Mouse (Mus musculus) kidney, embryonic 16.5 days (tissue): ENCODE data around the gene Helz. TPM values are rescaled to one million over a fixed set of nuclear protein-coding genes. Genes with fewer than 3 reads are reported as not detected.
"Not testable (repeated sequence)": the region's sequence is repeated elsewhere in the genome, so short reads cannot be mapped to it uniquely, and the experiment has no call there.

Experiments
- ATAC-seq: fragments of 200-750 bp; cut with Nextera tagmentation; 2 replicates; pipeline ENCODE4 v1.8.0; 2017; ENCODE audit warnings: moderate TSS enrichment; ENCODE audit not compliant: low FRiP score, low TSS enrichment
- H3K27ac ChIP-seq: fragments of 300-500 bp; sonication (generic); 2 replicates; pipeline ENCODE4 v1.5.1; 2014; ENCODE audit warnings: low read length
- H3K27me3 ChIP-seq: fragments of 300-500 bp; sonication (generic); 2 replicates; pipeline ENCODE4 v1.6.1; 2014; ENCODE audit warnings: low read length, control low read depth, mixed read lengths; ENCODE audit not compliant: insufficient read depth
- H3K36me3 ChIP-seq: fragments of 300-500 bp; sonication (generic); 2 replicates; pipeline ENCODE4 v1.6.1; 2014; ENCODE audit warnings: low read length, control low read depth, mixed read lengths; ENCODE audit not compliant: insufficient read depth
- H3K4me1 ChIP-seq: fragments of 300-500 bp; sonication (generic); 2 replicates; pipeline ENCODE4 v1.6.1; 2014; ENCODE audit warnings: low read length, control low read depth, mixed read lengths; ENCODE audit not compliant: insufficient read depth
- H3K4me2 ChIP-seq: fragments of 300-500 bp; sonication (generic); replicated peaks from 2 replicates; pipeline ENCODE4 v1.6.1; 2014; ENCODE audit warnings: low read depth, low read length
- H3K4me3 ChIP-seq: fragments of 300-500 bp; sonication (generic); 2 replicates; pipeline ENCODE4 v1.5.1; 2014; ENCODE audit warnings: mild to moderate bottlenecking, low read length
- H3K9ac ChIP-seq: fragments of 300-500 bp; sonication (generic); replicated peaks from 2 replicates; pipeline ENCODE4 v1.6.1; 2014; ENCODE audit warnings: low read length
- H3K9me3 ChIP-seq: fragments of 300-500 bp; sonication (generic); 2 replicates; pipeline ENCODE4 v1.6.1; 2016; ENCODE audit warnings: low read length, control low read depth
- WGBS: fragments of 180-500 bp; shearing (Covaris S2); extraction: QIAGEN DNeasy Blood & Tissue Kit; methylation state at CpG from one replicate; pipeline ENCODE4 v1.1.7; 2014; 5-methylcytosine and 5-hydroxymethylcytosine counted together
- polyA plus RNA-seq: library from polyadenylated mRNA; unstranded; fragments of >200 nt; fragmentation: Nextera tagmentation; extraction: Ambion mirVana; gene quantifications from 2 replicates; pipeline ENCODE4 v1.2.1, GENCODE M21; 2015

Gene Helz
- 20.1 and 24.7 TPM in 2 replicates for polyA plus RNA-seq

DNA sequence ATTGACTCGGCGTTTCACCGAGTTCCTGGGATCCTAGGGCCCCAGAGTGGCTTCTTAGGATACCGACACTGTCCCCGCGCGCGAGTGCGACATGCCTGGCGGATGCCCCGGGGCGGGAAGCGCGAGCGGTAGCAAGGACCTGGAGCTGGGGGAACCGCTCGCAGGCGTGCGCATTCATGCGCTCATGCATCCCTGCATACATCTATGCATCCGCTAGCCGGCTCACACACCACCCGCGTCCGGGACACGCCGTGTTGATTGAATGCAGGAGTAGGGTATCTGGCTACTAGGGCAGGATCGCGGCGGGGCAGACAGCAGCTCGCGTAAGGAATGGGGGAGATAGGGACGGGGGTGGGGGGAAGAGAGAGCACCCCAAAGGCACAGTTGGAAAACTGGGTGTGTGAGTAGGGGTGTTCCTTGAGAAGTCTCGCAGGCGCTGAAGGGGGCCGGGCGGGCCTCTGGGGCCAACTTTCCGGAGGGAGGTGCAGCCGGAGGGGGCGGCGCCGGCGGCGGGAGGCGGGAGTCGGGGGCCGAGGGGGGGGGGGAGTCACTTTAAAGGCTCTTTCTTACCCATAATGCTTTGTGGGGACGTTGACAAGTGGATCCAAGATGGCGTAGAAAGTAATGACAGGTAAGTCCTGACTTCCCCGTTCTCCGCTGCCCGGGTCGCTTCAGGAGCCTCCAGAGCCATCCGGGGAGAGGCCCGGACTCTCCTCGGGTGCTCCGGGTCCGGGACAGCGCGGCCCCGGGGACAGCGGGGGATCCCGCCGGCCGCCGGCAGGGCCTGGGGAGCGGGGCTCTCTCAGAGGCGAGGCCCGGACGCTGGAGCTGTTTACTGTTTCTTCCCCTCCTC is at the start of gene Helz:
TSS of gene Helz (plus strand) at position 580 of the 853 bp plus-strand sequence.
- no peaks in the 10 kb centered on the region for H3K27me3 ChIP-seq
- H3K4me2 ChIP-seq: peak within 1 kb of the TSS; percentile 99
- H3K9me3 ChIP-seq: no peaks in the 10 kb centered on the region
- H3K36me3 ChIP-seq: peaks cover 19% of the 10 kb centered on the region
- peak within 1 kb of the TSS; percentile 89 for H3K27ac ChIP-seq
- peak within 1 kb of the TSS; percentile 94 for H3K9ac ChIP-seq
- ATAC-seq: peak; percentile 85
- H3K4me1 ChIP-seq: peaks cover 11% of the 10 kb centered on the region; the same call in 1 of the 2 replicates
- under 1% methylated on average over 61 of the region's 70 CpGs for WGBS
- H3K4me3 ChIP-seq: peak within 1 kb of the TSS; percentile 98

DNA sequence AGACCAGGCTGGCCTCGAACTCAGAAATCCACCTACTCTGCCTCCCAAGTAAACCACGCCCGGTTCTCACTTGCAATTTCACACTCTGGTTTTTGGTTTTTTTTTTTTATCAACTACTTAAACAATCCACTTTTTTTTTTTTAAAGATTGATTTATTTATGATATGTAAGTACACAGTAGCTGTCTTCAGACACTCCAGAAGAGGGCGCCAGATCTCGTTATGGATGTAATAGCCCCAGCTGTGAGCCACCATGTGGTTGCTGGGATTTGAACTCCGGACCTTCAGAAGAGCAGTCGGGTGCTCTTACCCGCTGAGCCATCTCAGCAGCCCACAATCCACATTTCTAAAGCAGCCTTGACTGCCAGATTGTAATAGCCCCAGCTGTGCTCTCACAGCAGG is 44.9 kb upstream of the Helz start:
- Histone ChIP-seq H3K27me3 (no peaks in the 10 kb centered on the region), H3K9ac (no peak overlapping the region), H3K27ac (no peak overlapping the region), H3K4me3 (no peak overlapping the region), H3K9me3 (no peaks in the 10 kb centered on the region), H3K4me1 (no peaks in the 10 kb centered on the region), H3K4me2 (no peak overlapping the region), H3K36me3 (peaks cover 11% of the 10 kb centered on the region)
- ATAC-seq: no peak
- 86% methylated on average over 8 of the region's 8 CpGs for WGBS

DNA sequence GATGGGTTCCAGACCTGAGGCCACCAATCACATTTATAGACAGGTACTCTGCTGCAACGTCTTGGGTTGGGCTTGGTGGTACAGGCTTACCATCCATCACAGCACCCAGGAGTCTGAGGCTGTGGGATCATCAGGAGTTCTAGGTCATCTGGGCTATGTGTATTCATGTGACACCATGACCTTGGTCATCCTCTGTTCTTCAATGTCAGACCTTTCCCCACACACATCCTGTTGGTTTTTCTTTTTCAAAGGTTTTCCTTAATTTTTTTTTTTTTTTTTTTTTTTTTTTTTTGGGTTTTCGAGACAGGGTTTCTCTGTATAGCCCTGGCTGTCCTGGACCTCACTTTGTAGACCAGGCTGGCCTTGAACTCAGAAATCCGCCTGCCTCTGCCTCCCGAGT is 43.4 kb upstream of the Helz start:
- H3K4me2 ChIP-seq, H3K36me3 ChIP-seq, H3K27ac ChIP-seq, H3K9me3 ChIP-seq, H3K4me1 ChIP-seq, H3K9ac ChIP-seq, ATAC-seq, H3K4me3 ChIP-seq, H3K27me3 ChIP-seq: not testable (repeated sequence)
- 91% methylated on average over 3 of the region's 4 CpGs for WGBS

DNA sequence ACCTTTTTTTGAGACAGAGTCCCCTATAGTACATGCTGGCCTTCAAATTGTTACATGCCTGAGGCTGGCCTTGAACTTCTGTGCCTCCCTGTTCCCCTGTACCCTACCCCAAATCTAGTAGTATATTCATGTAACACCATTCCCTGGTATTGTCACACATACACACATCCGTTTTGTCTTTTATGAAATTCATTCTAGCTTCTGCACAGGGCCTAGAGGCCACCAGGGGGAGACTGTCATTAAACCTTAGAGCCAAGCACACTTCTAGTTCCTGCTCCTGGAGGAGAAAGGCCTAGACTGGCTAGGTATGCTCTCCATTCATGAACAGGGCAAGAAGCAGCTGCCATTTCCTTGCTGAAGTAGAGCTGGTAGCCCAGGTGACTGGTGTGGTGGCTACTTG is 41.5 kb upstream of the Helz start:
- H3K36me3 ChIP-seq: no peaks in the 10 kb centered on the region
- no peak overlapping the region for H3K27ac ChIP-seq
- no peak for ATAC-seq
- no peak overlapping the region for H3K4me3 ChIP-seq
- no peaks in the 10 kb centered on the region for H3K27me3 ChIP-seq
- H3K9ac ChIP-seq: no peak overlapping the region
- H3K4me1 ChIP-seq: peaks cover 11% of the 10 kb centered on the region; the same call in 1 of the 2 replicates
- H3K4me2 ChIP-seq: no peak overlapping the region
- WGBS: 71% methylated on average over 1 of the region's 1 CpGs
- H3K9me3 ChIP-seq: no peaks in the 10 kb centered on the region

DNA sequence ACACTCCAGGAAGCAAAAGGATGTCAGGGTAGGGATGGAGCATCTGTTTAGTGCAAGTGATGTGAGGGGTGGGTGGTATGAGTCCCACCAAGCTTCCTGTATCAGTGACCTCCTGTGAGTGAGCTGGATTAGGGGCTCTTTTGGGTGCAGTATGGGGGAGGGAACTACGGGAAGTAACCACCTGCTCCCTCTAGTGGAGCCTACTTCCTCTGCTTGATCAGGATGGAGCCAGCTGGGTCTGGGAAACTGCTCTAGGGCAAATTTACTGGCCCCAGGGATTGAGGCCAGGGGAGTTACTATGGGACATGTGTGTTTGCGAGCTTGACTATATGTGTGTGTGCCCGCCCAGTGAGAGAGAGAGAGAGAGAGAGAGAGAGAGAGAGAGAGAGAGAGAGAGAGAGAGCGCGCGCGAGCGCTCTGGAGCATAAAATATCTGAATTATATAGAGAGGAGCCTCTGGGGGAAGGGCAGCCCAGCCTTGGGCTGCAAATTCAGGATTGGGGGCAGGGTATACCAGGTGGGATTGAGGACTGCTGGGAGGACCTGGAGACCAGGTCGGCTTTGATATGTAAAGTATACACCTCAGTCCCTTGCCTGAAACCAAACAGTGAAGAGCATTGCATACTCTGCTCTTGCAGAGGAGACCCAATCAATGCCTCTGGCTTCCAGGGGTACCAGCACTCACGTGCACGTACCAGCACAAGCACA is 37.9 kb upstream of the Helz start:
- Histone ChIP-seq H3K4me3 (no peak overlapping the region), H3K9ac (no peak overlapping the region), H3K27me3 (no peaks in the 10 kb centered on the region), H3K27ac (no peak overlapping the region), H3K36me3 (no peaks in the 10 kb centered on the region), H3K9me3 (no peaks in the 10 kb centered on the region), H3K4me2 (peak overlapping the region; percentile 41), H3K4me1 (peaks cover 11% of the 10 kb centered on the region; the same call in 1 of the 2 replicates)
- ATAC-seq: peak; percentile 44; the same call in 1 of the 2 replicates
- 36% methylated on average over 11 of the region's 11 CpGs for WGBS

DNA sequence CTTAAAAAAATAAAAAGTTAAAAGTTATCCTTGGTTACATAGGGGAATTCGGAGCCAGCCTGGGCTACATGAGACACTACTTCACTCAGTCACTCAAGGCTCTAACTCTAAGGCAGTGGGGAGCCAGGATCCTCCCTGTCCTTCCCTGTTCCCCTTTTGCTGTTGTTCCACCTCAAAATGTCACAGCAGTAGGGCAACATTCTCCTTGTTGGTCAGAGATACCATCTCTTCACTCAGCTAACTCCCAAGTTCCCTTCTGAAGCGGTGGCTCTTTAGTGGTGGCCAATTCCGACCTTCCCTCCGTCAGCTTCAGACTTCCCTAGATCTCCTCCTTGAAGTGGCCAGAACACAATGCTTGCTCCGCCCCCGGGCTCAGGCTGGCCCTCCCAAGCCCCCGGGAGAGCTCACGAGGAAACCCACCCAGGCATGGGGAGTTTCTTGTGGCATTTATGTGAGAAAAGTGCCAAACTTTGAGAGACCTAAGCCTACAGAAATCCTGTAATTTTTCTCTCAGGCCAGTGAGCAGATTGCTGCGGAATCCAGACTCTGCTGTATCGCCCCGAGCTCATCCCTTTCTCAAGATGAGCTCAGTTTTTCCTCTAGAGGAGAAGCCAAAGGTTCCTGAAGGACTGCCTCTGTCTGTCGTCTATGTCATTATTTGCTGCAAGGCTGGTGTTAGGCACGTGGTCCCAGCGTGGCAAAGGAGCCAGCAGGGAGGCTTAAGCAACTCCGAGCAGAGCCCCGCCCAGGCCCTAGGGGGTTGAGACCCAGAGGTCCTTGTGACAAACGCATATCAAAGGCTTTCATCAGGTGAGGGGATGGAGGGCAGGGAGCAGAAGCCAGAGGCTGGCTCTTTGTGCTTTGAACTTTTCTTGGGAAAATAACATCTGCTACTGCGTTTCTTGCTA is 37.1 kb upstream of the Helz start:
- ATAC-seq: peak; percentile 50; the same call in 1 of the 2 replicates
- peaks cover 11% of the 10 kb centered on the region; the same call in 1 of the 2 replicates for H3K4me1 ChIP-seq
- no peak overlapping the region for H3K27ac ChIP-seq
- H3K27me3 ChIP-seq: no peaks in the 10 kb centered on the region
- H3K9ac ChIP-seq: peak overlapping the region; percentile 10; the same call in 1 of the 2 replicates
- H3K4me2 ChIP-seq: peak overlapping the region; percentile 41
- H3K36me3 ChIP-seq: no peaks in the 10 kb centered on the region
- H3K4me3 ChIP-seq: peak overlapping the region; percentile 11; the same call in 1 of the 2 replicates
- H3K9me3 ChIP-seq: no peaks in the 10 kb centered on the region
- 6% methylated on average over 18 of the region's 18 CpGs for WGBS

DNA sequence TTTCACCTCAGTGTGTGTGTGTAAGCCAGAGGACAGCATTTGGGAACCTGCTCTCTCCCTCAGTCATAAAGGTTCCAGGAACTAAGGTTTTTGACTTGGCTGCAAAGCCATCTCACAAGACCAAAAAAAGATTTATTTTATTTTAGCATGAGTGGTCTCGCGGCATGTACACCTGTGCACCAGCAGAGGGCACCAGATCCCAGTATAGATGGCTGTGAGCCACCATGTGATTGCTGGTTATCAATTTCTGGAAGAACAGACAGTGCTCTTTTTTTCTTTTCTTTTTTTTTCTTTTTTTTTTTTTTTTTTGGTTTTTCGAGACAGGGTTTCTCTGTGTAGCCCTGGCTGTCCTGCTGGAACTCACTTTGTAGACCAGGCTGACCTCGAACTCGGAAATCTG is 35.8 kb upstream of the Helz start:
- not testable (repeated sequence) for H3K9me3 ChIP-seq, H3K4me2 ChIP-seq, H3K27me3 ChIP-seq, H3K36me3 ChIP-seq, ATAC-seq, H3K27ac ChIP-seq, H3K4me3 ChIP-seq, H3K9ac ChIP-seq
- H3K4me1 ChIP-seq: peaks cover 11% of the 10 kb centered on the region; the same call in 1 of the 2 replicates
- WGBS: 48% methylated on average over 5 of the region's 5 CpGs

DNA sequence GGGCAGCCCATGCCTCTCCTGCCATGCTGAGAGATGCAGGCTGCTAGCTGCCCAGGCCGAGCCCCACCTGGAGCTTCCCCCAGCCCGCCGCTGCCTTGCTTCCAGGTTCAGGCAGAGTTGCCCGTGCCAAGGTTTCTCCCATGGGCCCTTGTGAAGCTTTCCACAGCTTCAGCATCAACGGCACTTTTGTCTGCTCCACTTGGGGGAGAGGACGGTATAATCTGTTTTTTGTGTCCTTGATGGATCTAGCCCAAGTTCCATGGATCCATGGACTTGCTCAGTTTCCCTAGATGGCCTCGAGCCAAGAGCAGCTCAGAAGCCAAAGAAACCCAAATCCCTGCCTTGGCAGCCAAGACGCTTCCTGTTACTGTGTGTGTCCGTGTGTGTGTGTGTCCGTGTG is 34.7 kb upstream of the Helz start:
- Histone ChIP-seq H3K4me1 (peaks cover 11% of the 10 kb centered on the region; the same call in 1 of the 2 replicates), H3K4me2 (no peak overlapping the region), H3K27ac (no peak overlapping the region), H3K27me3 (no peaks in the 10 kb centered on the region), H3K9ac (no peak overlapping the region), H3K36me3 (no peaks in the 10 kb centered on the region), H3K9me3 (no peaks in the 10 kb centered on the region), H3K4me3 (no peak overlapping the region)
- 78% methylated on average over 10 of the region's 10 CpGs for WGBS
- ATAC-seq: no peak

DNA sequence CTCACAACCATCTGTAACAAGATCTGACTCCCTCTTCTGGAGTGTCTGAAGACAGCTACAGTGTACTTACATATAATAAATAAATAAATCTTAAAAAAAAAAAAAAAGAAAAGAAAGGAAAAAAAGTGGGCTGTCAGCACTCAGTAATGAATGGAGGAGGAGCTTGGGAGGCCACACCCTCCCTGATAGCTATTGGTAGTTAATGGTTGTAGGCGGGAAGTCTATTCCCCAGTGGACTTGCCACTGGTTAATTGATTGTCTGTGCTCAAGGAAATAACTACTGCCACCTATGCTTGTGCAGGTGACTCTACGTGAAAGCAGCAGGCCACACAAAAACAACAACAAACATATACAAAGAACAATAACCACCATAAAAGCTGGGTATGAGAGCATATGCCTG is 31.3 kb upstream of the Helz start:
- Histone ChIP-seq H3K9ac (no peak overlapping the region), H3K4me2 (no peak overlapping the region), H3K4me3 (no peak overlapping the region), H3K36me3 (no peaks in the 10 kb centered on the region), H3K27ac (no peak overlapping the region), H3K4me1 (no peaks in the 10 kb centered on the region), H3K9me3 (no peaks in the 10 kb centered on the region), H3K27me3 (no peaks in the 10 kb centered on the region)
- 94% methylated on average over 2 of the region's 2 CpGs for WGBS
- ATAC-seq: no peak
